Mouse (Mus musculus) brain, embryonic 14.5 days (tissue): Measurements from ENCODE around the gene Nars2.

Source experiments
- CTCF ChIP-seq: fragments of 200-500 bp; IDR thresholded peaks from 2 replicates; pipeline ENCODE4 v1.5.1; 2012; ENCODE audit warnings: inconsistent platforms, mild to moderate bottlenecking, moderate library complexity, borderline replicate concordance; ENCODE audit not compliant: insufficient read depth, insufficient read length; ENCODE audit errors: extremely low read depth
- POLR2A ChIP-seq: fragments of 200-500 bp; IDR thresholded peaks from 2 replicates; pipeline ENCODE4 v1.6.1; 2012; ENCODE audit warnings: mild to moderate bottlenecking, inconsistent platforms, borderline replicate concordance; ENCODE audit not compliant: poor library complexity, insufficient read depth, insufficient read length, severe bottlenecking; ENCODE audit errors: extremely low read depth

GRCm38 (mm10) chr7:96985798-96986197, 34.5 kb downstream of the Nars2 start:
- no peak for TF ChIP-seq POLR2A
- no peak for TF ChIP-seq CTCF
